Mouse (Mus musculus) WW6 (cell line): ENCODE measurements around the gene Mnd1.

Source experiments
- DNase-seq: peaks from one replicate; pipeline ENCODE4 v3.0.0-alpha.2; 2013; ENCODE audit warnings: low read depth, low spot score

The Mnd1 gene

DNA sequence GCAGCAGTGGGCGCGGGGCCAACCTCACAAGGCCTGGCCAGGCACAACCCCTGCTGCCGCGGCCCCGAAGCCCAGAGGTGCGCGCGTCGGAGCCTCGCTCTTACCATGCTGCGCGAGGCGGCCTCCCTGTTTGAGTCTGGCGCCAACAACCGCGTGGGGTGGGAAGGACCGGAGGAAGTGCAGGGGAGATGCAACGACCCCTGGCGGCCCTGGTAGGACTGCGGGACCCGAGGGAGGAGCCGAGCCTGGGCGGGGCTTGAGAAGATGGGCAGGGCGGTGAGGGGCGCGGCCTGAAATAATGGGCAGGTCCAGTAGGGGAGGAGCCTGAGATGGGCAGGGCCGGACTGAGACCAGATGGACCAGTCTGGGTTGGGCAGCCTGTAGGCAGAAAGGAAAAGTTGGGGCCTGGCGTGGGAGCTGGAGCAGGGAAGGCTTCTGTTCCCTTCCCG, at the start of gene Mnd1:
Mnd1 (minus strand) TSS at position 229 of the 449 bp plus-strand sequence.
- peak; percentile 93 for DNase-seq

DNA sequence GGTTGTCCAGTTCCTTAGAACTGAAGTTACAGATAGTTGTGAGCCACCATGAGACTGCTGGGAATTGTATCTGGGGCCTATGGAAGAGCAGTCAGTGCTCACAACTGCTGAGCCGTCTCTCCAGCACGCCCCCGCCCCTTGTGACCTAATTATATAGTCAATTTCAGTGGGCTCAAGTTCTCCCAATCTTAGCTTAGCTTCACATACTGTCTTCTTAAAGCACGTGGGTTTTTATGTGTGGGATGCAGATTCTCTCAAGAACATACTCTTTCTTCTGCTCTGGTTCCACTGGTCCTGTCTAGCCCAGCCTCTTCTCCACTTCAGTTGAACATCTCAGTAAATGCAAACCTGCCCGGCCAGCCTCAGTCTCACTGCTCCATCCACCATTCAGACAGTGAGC, 49.1 kb upstream of the Mnd1 start:
- DNase-seq: no peak

DNA sequence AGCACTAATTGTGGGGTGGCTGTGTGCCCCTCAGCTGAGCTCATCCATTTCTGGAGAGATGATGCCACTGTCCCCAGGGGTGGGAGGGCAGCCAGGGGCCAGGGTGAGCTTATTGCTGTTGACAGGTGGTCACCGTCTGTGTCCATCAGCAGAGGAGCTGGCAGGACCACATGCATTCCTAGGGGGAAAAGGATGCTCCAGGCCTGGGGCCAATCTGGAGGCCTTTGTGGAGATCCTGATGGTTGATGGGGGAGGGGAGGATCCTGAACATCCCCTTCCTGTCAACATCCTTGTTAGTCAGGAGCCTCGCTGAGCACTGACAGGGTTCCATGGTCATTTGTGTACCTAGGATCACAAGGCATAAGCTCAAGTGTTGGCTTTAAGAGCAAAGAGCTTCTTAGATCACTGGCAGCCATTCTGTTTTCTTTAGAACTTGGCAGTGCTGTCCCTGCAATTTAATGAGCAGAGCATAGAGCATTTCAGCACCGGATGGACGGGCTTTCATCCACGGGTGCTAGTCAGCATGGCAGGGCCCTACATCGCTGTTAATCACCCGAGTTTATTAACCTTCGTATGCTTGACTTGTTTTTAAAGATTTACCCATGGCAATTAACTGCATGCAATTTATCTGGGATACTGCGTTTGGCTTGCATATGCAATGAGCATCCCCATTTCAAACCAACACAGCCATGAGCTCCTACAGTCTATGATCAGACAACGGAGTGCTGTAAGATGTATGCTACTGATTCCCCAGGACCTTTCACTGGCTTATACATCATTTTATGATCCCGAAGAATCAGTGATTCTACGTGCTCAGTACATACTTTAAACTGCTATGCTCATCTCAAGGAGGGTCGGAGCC, 45.2 kb upstream of the Mnd1 start:
- no peak for DNase-seq

DNA sequence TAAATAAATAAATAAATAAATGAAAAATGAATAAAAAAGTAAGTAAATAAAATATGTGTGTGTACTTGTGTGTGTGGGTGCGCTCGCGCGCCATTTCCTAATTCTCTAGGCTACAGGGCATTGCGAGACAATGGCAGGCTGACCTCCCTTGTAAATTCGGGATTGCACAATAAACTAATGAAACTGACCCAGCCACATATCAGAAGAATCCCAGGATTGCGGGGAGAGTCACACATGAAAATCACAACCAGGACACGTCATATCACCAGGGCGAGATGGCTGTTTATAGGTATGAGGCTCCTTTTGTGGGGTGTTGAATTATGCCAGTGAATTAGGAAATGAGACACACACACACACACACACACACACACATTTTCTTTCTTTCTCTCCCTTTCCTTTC, 43.9 kb upstream of the Mnd1 start:
- no peak for DNase-seq

DNA sequence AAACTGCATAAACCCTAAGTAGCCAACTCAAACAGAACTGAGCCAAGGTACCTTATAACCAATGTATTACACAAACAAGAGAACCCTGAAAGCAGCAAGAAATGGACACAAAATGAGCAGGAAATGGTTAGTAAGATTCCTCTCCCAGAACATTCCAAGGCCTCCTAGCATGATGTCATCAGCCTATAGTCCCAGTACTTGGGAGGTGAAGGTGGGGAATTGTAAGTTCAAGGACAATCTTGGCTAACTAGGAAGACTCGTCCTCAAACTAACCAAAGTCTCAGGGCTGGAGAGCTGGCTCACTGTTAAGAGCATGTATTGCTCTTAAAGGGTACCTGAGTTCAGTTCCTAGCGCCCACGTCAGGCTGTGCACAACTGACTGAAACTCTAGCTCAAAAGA, 42.6 kb upstream of the Mnd1 start:
- no peak for DNase-seq

DNA sequence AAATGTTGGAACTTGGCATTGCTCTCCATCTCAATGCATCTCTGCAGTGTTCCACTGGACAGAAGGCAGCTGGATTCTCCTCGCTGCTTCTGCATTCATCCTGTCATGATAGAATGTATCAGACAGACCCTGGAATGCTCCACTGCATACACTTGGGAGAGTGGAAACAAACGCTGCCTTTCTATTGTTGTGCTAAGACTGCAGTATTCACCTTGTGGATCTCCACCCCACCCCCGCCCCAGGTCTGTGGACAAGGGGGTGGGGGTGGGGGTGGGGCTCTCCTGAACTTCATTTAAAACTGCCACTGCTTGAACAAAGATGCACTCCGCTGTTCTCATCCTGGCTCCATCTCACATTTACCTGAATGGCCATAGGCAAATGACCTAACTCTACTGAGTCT, 38.3 kb upstream of the Mnd1 start:
- no peak for DNase-seq

DNA sequence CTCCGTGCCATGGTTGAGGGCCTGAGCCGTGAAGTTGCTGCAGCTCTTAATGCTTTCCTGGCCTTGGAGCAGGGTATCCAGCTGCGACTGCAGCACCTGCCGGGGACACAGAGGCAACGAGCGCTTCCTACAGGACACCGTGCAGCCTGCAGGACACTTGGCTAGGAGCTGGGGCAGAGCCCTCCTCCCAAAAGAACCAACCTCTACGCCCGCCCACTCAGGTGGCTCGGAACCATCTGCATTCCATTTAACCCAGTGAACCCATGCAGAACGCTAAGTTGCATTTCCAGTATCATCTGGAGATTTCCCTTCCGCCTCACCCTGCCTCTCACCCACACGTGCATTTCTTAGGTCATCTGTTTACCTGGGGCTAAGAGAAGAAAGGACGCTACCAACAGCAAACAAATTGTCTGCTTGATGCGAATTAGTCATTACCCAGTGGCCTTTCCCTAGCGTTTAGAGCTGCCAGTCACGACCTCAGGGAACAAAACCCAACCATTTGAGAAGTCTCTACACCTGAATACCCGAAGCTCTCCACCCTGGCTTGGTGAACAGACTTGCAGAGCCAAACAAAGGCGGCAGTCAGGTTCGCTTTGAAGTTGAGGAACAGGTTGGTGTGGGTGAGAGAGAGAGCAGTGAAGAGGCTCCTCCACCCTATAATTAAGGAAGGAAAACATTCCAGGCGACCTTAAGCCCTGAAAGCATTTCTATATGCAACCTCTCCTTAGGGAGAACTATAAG, 35.7 kb upstream of the Mnd1 start:
- no peak for DNase-seq

DNA sequence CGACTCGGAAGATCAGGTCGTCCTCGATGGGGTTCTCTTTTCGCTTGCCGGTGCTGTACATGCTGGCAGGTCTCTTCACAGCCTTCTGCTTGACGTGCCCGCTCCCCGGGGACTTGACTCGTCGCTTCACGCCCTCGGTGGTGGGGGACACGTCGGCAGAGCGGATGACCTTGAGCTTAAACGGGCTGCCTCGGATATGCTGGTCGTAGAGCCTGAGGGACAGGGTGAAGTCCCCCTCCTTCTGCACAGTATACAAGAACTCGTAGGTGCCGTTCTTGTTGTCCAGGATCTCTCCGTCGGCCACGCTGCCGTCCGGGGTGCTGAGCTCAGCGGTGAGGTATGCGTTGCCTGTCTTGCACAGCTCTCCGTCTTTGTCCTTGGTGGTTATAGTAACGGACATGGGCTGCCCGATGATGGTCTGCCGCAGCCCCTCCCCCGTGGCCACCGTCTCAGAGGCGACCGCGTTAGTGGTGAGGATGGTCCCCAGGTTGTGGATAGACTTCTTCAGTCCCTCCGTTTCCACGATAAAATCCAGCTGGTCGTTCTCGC, 35.0 kb upstream of the Mnd1 start:
- DNase-seq: no peak

DNA sequence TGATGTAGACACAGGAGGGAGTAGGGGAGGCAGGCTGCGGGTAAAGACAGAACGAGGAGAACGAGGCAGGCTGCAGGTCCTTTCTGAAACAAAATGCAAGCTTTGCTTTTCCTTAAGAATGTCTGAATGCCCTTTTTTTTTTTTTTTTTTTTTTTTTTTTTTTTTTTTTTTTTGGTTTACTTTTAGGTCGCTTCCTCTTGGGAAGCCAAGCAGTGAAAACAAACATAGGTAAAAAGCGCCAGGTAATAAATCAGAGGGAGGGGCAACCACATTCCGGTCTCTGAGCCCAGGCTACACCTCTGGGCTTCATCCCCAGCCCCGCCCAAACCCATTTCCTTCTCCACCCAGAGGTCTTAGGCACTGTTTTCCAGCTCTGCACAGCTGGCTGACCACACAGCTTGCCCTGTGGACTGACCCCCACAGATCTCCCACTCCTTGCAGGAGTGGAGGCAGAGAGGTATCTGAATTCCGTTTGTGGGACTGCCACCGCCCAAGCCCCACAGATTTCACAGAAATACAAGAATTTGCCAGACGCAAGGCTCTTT, 34.1 kb upstream of the Mnd1 start:
- no peak for DNase-seq

DNA sequence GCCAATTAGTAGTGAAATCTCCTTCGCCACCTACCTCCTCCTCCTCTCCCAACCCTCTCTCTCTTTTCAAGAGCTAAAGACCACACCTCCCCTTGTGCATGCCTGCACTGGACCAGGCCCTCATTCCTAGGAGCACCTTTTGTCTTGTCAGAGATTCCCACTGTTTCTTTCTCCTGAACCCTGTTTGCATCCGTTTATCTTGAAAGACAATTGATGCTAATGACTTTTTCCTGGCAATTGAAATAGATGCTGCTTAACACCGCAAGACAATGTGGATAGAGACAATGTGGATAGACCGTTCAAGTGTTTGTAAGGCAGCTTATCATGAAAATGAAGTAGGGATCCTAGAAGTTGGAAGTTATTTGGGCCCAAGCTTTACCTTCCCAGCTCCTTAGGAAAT, 26.1 kb upstream of the Mnd1 start:
- no peak for DNase-seq

DNA sequence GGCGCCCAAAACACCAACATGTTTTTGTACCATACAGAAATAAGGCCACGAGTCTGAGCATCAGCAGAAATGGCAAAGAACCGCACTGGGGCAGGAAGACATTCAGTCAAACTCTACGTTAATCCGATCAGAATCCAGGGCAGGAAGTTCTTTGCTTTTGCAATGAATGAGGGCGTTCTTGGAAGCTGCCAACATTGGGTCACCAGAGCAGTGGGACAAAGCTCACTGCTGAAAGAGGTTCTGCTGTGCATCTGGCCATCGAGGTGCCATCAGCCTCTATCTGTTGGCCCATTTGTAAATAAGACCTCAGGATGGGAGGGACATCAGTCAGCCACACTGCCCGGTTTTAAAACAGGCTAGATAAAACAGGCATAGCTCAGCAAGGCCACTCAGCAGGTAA, 25.5 kb upstream of the Mnd1 start:
- no peak for DNase-seq

DNA sequence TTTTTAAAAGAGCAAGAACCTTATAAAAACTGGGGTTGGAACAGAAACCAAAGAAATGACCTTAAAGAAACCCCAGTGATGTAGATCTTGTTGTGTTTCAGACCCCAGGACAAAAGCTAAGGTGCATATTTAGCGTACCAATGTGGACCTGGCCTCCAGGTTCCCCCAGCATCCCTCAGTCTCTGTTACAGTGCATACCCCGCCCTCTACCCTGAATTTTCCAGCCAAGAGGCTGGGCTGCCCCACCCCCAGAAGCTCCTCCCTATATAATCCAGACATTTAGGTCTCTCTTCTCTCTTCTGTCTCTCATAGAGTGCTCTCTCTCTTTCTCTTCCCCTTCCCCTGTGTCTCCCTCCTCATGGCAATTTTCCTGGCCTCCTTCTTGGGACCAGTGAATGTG, 24.7 kb upstream of the Mnd1 start:
- DNase-seq: no peak

DNA sequence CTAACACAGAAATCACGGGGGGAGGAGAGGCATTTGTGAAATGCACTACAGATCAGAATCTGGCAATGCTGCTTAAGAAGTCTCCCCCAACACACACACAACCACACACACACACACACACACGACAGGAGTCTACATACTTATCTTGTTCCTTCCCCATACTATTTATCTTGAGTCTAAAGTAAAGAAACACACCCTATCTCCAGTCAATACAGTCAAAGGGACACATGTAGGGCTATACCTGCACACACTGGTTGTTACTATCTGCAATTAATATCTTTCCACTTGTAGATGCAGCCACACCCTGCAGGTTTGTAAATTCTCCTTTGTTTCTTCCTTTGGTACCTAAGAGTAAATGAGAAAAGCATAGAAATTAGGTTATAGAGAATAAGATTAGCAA, 22.2 kb upstream of the Mnd1 start:
- no peak for DNase-seq

DNA sequence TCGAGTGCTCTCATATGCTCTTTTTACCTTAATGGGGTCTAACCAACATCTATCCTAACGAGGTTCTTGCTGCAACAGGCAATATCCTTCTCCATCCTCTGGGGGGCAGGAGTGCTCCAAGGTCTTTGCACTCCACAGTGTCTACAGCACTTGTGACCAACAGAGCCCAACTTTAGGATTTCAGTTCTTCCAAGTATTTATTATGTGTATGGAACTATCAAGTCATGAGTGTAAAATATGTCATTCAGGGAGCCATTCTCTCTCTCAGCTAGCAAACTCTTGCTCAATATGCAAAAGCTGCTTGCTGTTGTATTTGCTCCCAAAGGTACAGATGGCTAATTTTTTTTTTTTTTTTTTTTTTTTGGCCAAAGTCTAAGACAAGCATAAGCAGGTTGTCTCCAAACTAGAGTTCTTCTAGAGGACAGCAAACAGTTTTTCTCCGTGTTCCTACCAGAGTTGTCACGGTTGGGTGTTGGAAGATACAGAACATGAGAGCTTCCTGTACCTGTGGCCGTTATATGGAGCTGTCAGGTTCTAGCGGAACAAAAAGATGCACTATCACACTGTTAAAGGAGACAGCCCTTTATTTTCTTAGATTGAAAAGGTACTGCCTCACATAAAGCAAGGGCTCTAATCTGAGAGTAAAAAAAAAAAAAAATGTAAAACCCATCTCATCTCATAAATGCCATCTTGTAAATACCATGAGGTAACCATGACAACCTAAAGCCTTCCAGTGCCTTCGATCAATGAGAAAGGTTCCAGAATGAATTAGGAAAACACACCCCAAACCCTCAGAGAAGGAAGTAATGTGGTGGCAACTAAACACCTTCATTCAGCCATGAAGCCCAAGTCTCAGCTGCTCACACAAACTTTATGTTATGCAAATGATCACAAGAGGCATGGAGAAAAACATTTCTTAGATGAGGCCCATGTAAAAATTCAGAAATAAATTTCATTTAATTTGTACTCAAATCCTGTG, 20.0 kb upstream of the Mnd1 start:
- DNase-seq: no peak

DNA sequence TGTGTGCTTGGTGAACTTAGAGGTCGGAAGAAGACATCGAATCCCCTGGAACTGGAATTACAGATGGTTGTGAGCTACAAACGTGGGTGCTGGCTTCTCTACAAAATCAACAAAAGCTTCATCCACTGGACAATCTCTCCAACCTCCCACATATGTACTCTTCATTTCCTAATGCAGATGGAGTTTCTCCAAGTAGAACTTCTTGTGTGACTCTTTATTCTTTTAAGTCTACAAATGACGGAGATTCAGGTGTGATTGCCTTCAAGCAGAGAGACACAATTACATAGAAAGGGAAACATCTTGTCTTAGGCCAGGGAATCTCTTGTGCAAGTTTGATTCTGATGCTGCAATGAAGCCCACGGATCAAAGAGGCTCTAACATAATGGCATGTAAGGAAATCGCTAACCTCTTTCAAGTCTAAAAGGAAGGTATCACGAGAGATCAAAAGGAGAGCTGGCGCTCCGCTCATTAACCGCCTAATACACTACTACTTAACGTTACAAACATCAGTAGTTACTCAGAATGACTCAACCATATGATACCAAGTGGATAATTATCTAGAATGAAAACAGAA, 18.1 kb upstream of the Mnd1 start, which contains the start of gene Gm6525:
Gm6525 (plus strand) TSS at position 524 of the 574 bp plus-strand sequence.
- DNase-seq: no peak

DNA sequence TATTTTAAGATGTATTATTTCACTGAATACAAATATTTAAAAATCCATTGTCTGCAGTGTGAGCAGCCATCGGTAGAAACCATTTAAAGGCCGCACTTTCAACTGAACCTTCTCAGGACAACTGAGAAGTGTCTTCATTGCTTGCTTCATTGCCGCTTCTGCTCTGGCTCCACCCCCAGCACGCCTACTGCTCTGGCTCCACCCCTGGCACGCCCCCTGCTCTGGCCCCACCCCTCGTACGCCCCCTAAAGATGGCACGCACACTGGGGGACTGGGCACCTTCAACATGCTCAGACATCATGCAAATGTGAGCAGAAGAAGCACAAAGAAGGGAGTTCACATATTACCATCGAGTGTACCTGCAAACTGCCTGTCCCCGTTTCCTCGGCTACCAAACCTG, 16.8 kb upstream of the Mnd1 start:
- DNase-seq: no peak

DNA sequence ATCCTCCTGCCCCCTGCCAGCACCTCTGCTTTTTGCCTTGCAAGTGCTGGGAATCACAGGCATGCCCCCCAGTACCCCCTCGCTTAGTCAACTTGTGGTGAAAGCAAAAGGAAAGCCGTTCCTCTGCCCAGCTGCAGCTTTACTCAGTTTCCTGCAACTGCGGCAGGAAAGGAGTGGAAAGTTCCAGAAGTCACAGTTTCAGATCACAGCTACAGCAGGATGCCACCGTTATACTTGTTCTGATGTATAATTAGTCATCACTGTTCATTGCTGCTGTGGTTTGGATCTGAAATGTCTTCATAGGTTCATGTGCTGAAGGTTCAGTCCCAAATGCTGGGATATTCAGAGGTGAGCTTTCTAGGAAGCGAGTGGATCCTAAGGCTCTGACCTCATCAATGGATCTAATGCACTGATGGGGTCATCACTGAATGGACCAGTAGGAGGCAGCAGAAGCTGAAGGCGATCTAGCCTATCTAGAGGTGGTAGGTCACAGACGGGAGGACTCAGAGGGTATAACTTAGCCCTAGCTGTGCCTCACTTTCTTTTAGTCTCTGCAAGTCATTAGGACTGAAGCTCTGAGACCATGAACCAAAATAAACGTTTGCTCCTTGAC, 13.9 kb upstream of the Mnd1 start:
- no peak for DNase-seq

DNA sequence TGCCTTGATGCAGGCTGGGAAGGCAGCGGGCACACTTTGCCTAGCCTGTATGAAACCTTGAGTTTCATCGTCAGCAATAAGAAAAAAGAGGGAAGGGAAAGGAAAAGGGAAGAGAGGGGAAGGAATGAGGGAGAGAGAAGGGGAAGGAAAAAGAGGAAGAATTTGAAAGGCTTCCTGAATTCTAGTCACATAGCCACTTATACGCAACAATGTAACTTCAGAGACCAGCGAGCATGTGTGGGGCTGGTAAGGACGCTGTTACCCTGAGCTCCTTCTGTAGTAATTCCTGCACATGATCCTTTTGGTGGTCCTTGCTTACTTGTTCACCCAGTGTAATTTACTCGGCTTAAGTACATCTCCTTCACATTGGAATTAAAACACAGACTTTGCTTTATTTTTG, 13.4 kb upstream of the Mnd1 start:
- DNase-seq: no peak

DNA sequence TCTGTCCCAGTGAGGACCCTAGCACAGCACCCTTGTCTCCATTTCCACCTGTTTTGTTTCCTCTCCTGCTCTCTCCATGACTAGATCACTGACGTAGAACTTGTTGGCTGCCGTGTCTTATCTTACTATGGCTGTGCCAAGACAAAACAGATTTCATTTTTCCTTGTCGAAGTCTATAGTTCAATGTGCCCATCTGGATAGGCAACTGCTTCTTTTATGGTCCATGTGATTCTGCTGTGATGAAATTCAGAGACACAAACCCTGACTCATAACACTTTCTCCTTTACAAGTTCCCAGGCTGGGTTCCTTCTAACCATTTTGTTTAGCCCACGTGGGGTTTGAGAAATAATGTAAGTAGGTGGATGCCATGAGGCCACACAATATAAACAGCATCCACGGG, 10.5 kb upstream of the Mnd1 start:
- DNase-seq: no peak

DNA sequence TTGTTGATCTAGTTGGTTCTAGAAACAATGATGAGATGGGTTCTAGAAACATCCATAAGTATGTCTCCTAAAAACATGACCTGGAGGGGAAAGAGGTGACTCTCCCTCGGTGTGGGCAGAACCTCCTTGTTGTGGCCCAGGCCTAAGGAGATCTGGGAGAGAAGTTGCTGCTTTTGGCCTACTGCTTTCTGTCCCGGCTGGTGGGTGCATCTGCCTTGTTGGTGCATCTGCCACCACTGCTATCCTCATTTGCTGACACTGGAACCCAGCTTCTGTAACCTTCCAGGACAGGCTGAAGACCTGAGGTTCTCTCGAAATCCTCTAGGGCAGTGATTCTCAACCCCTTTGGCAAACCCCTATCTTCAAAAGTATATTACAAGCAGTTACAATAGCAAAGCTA, 9.8 kb upstream of the Mnd1 start:
- no peak for DNase-seq
